Mouse (Mus musculus): ENCODE results near the gene Stap2.

DNA sequence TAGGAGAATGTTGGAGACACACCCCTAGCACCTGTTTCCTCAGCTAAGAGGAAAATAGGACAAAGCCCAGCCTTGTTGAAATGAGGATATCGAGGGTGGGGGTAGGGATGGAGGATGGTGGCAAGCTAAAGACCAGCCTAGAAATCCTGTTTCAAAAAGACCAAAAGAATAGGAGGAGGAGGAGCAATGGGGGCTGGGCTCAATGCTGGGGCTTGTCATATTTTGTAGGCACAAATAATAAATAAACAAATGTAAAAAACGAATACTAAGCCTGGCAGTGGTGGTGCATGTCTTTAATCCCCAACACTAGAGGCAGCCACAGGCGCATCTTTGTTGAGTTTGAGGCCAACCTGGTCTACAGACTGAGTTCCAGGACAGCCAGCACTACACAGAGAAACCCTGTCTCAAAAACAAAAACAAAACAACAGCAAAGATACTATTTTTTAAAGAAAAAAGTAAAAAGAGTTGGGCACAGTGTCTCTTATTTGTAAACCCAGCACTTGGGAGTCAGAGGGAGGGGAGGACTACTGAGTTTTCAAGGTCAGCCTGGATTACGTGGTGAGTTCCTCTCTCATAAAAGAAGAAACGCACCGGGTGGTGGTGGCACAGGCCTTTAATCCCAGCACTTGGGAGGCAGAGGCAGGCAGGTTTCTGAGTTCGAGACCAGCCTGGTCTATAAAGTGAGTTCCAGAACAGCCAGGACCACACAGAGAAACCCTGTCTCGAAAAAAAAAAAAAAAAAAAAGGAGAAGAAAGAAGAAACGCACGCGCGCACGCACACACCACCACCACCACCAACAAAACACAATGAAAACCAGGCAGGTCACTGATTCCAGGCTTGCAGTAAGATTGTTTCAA, 47.4 kb downstream of the Stap2 start:
- TF ChIP-seq ZC3H11A (IDR thresholded peaks at IDR 0.05; ENCODE audit: borderline replicate concordance, low read depth, low read length): no peak
- TF ChIP-seq ZNF384 (IDR thresholded peaks at IDR 0.05; ENCODE audit: low read depth, low read length): no peak
